In the genomic region with DNA sequence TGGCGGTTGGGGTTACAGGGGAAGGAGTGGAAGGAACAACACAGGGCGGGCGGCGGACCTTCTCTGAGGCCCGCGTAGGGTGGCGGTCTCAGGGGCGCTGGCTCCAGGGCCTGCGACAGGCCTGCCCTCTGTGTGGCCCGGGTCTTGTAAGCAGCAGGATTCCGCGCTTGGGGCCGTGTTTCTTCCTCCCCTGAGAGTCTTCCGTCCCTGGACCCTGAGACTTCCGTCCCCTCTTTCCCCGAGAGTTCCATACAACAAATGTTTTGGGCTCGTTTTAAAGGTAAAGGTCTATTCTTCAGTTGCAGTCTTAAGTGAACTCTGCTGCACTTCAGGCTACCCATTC, we compare ENCODE assay signal across 8 mouse cellular contexts. TPM values are rescaled to one million over a fixed set of nuclear protein-coding genes. Genes with fewer than 3 reads are reported as not detected.
DNase-seq lines count a peak whose midpoint lies in the region; ATAC-seq and TF ChIP-seq lines count a peak whose summit lies in the region.

No protein-coding gene starts in this region.

- H3K36me3 ChIP-seq in C2C12 (ENCODE audit: control insufficient read depth, insufficient read depth): peaks cover 19% of the 10 kb centered on the region
- H3K36me3 ChIP-seq in forebrain, embryonic 11.5 days (ENCODE audit: control insufficient read depth, insufficient read depth, low read length): peaks cover 3% of the 10 kb centered on the region; the same call in 1 of the 2 replicates
- peaks cover 35% of the 10 kb centered on the region for H3K36me3 ChIP-seq in liver, embryonic 13.5 days

- H3K27me3 ChIP-seq in cerebellum, adult 2 months (ENCODE audit: control insufficient read depth, insufficient read depth, low read length): no peaks in the 10 kb centered on the region
- H3K27me3 ChIP-seq in C2C12 (ENCODE audit: control insufficient read depth, insufficient read depth, insufficient read length): no peaks in the 10 kb centered on the region
- no peaks in the 10 kb centered on the region for H3K27me3 ChIP-seq in forebrain, embryonic 11.5 days (ENCODE audit: control insufficient read depth, insufficient read depth, low read length)
- H3K27me3 ChIP-seq in liver, embryonic 13.5 days: no peaks in the 10 kb centered on the region

- H3K4me3 ChIP-seq in cerebellum, adult 2 months (replicated peaks; ENCODE audit: insufficient read depth, low read depth, low read length): peak overlapping the region; percentile 78
- peak overlapping the region; percentile 43 for H3K4me3 ChIP-seq in C2C12 (ENCODE audit: insufficient read depth, poor library complexity, severe bottlenecking)
- H3K4me3 ChIP-seq in forebrain, embryonic 11.5 days (ENCODE audit: low read depth, low read length): peak overlapping the region; percentile 65
- peak overlapping the region; percentile 89 for H3K4me3 ChIP-seq in liver, embryonic 13.5 days (replicated peaks)

- H3K79me2 ChIP-seq in C2C12 (ENCODE audit: control insufficient read depth, insufficient read depth): peaks cover 32% of the 10 kb centered on the region

- TF ChIP-seq CTCF in cerebellum, adult 2 months (IDR thresholded peaks at IDR 0.05; ENCODE audit: borderline replicate concordance, insufficient read depth, low read depth, low read length): no peak
- TF ChIP-seq CTCF in C2C12 (IDR thresholded peaks at IDR 0.05; ENCODE audit: control insufficient read depth, insufficient read depth, insufficient read length): no peak

- peak overlapping the region; percentile 48 for H3K4me2 ChIP-seq in forebrain, embryonic 11.5 days (ENCODE audit: low read depth, low read length, severe bottlenecking)
- H3K4me2 ChIP-seq in liver, embryonic 13.5 days: peak overlapping the region; percentile 83

- H3K4me1 ChIP-seq in cerebellum, adult 2 months (ENCODE audit: control insufficient read depth, insufficient read depth, low read length): peaks cover 4% of the 10 kb centered on the region; the same call in 1 of the 2 replicates
- H3K4me1 ChIP-seq in forebrain, embryonic 11.5 days (replicated peaks; ENCODE audit: control insufficient read depth, insufficient read depth, low read length): peaks cover 6% of the 10 kb centered on the region
- H3K4me1 ChIP-seq in liver, embryonic 13.5 days (replicated peaks): peaks cover 33% of the 10 kb centered on the region

- peaks cover 10% of the 10 kb centered on the region for H3K79me3 ChIP-seq in C2C12 (ENCODE audit: low read depth)

- ATAC-seq in forebrain, embryonic 11.5 days (replicated peaks; ENCODE audit: low FRiP score): peak; percentile 81; the same call in 1 of the 2 replicates
- ATAC-seq in liver, embryonic 13.5 days (ENCODE audit: low read depth): peak; percentile 80

- no peak for DNase-seq in cerebellum, adult 2 months
- DNase-seq in cerebellum, postnatal 36 days: no peak
- DNase-seq in forebrain, embryonic 11.5 days (ENCODE audit: low spot score): no peak
- DNase-seq in liver, embryonic 13.5 days: no peak
- no peak for DNase-seq in right cerebral cortex, adult 18-20 months
- DNase-seq in ovary, adult 18-20 months (ENCODE audit: low spot score): no peak
- no peak for DNase-seq in thymus, postnatal 14 days

- no peak for TF ChIP-seq POLR2A in cerebellum, adult 2 months (IDR thresholded peaks at IDR 0.05; ENCODE audit: borderline replicate concordance, insufficient read depth, low read length)

- 0% methylated on average over 15 of the region's 17 CpGs for whole genome bisulfite sequencing in cerebellum, adult 2 months
- WGBS in forebrain, embryonic 11.5 days: 0% methylated on average over 17 of the region's 17 CpGs
- WGBS in liver, embryonic 13.5 days (ENCODE audit: insufficient replicate concordance): under 1% methylated on average over 17 of the region's 17 CpGs

- peak overlapping the region; percentile 87 for H3K9ac ChIP-seq in forebrain, embryonic 11.5 days (ENCODE audit: low read length)
- peak overlapping the region; percentile 92 for H3K9ac ChIP-seq in liver, embryonic 13.5 days

- peak overlapping the region; percentile 72 for H3K27ac ChIP-seq in cerebellum, adult 2 months (ENCODE audit: insufficient read depth, low read length)
- peak overlapping the region; percentile 55 for H3K27ac ChIP-seq in forebrain, embryonic 11.5 days (ENCODE audit: low read depth, low read length)
- peak overlapping the region; percentile 91 for H3K27ac ChIP-seq in liver, embryonic 13.5 days

- H3ac ChIP-seq in C2C12 (ENCODE audit: control insufficient read depth, insufficient read length, low read depth): peak overlapping the region; percentile 90

- no peaks in the 10 kb centered on the region for H3K9me3 ChIP-seq in forebrain, embryonic 11.5 days (ENCODE audit: control insufficient read depth, low read length)
- no peaks in the 10 kb centered on the region for H3K9me3 ChIP-seq in liver, embryonic 13.5 days (replicated peaks)

TF ChIP-seq in C2C12, 6 proteins besides CTCF, POLR2A, EP300 and RAD21:
- TF ChIP-seq USF1 (IDR thresholded peaks at IDR 0.05; ENCODE audit: low read depth) (no peak), MYOD1 (IDR thresholded peaks at IDR 0.05; ENCODE audit: control insufficient read depth, insufficient read length, low read depth) (no peak), CEBPB (IDR thresholded peaks at IDR 0.05; ENCODE audit: low read depth) (no peak), MYOG (IDR thresholded peaks at IDR 0.05; ENCODE audit: control insufficient read depth, extremely low read depth, insufficient read length) (no peak), FOSL1 (IDR thresholded peaks at IDR 0.05; ENCODE audit: insufficient read depth, low read length, poor library complexity, severe bottlenecking) (no peak), MAX (IDR thresholded peaks at IDR 0.05) (no peak)
TF ChIP-seq in C2C12: peak in this region for 0.

RNA-seq across cellular contexts. Expression of a gene that starts 0.2 kb away (rescaled TPM):
- 24.1 and 26.4 TPM in 2 replicates for polyA plus RNA-seq in cerebellum, adult 2 months (2012; rRNA removed)
- 20.5 TPM for polyA plus RNA-seq in C2C12 (2012; fragmentation: generic; extraction: Trizol)
- 74.1 and 77.0 TPM in 2 replicates for polyA plus RNA-seq in forebrain, embryonic 11.5 days (2014; fragmentation: Nextera tagmentation; extraction: Ambion mirVana)
- 29.9 and 34.9 TPM in 2 replicates for polyA plus RNA-seq in liver, embryonic 13.5 days (2015; fragmentation: Nextera tagmentation; extraction: Ambion mirVana)

RNA-seq across cellular contexts. Expression of a gene that starts 9.5 kb away (rescaled TPM):
- 0.02 and 0.03 TPM in 2 replicates for polyA plus RNA-seq in cerebellum, adult 2 months (2012; rRNA removed)
- not detected for polyA plus RNA-seq in C2C12 (2012; fragmentation: generic; extraction: Trizol)
- polyA plus RNA-seq in forebrain, embryonic 11.5 days (2014; fragmentation: Nextera tagmentation; extraction: Ambion mirVana): 0.05 and 0.07 TPM in 2 replicates
- polyA plus RNA-seq in liver, embryonic 13.5 days (2015; fragmentation: Nextera tagmentation; extraction: Ambion mirVana): 0.06 and 0.08 TPM in 2 replicates
